Mouse (Mus musculus) adrenal gland, adult (tissue): Measurements from ENCODE around the gene Ppp2r3a.

Source experiments
- DNase-seq, 2 experiments: peaks; one replicate each; pipeline ENCODE4 v3.0.0; 2022 to 2023; ENCODE audit warnings: low spot score in 1 of 2; ENCODE audit not compliant: inconsistent age in 2 of 2

The Ppp2r3a gene

DNA sequence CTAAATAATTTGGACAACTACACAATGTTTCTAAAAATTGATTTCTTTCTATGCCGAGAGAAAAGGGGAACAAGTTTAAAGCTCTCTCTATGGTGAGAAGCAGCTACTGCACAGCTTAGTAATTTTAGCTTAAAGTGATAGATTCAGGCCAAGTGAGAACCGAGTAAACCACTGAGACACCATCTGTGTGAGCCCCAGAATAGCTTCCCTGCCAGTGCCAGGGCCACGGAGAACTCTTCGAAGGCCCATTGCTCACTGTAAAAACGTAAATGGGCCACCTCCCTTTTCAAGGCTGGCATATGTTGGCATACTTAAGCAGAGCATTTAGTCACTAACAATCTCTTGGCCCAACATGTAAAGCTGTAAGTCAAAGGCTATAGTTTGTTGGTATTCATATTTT, 91.5 kb downstream of the Ppp2r3a start:
- DNase-seq: peak in 1 of 2 experiments; percentile 41

DNA sequence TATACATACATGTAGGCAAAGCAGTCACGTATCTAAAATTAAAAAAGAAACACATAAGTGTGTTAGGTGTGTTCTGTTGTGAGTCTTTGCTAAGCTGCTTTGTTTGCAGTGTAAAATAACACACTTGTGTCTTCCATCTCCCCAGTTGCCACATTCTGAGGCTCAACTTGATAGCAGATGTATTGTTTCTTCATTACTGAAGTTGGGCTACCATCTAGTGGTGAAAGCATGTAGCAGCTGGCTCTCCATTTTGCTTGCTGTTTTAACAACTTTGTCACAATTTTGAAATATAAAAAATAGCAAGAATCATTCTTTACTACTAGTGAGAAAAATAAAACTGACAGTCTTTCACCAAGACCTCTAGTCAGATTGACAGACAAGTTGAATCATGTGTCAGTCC, 92.2 kb downstream of the Ppp2r3a start:
- peak; percentile 15 to 76 for DNase-seq

DNA sequence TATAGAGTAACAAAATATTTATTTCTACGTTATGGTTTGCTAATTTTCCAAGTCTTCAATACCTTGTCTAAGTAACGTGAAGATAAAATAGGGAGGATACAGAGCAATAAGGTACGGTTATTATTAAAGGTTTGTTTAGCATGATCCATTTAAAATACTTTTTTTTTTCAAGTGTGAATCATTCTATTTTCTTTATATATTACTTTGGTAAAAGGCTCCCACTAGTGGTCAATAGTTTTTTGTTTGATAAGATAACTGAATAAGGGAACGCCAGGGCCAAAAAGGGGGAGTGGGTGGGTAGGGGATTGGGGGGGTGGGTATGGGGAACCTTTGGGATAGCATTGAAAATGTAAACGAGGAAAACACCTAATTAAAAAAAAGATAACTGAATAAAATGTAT, 98.7 kb downstream of the Ppp2r3a start:
- DNase-seq: no peak

DNA sequence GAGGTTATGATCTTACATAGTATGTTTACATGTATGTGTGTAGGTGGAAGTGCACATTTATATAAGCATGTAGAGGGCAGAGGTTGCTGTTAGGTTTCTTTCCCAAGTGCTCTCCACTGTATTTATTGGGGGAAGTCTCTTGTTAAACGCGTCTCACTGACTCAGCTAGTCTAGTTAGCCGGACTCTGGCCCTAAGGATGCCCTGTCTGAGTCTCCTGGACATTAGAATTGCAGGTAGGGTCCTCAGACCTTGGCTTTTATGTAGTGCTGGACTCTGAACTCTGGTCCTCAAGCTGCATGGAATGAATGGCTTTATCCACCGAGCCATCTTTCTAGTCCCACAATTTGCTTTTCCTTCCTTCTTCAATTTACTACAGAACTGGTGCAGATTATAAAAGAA, 108.0 kb downstream of the Ppp2r3a start:
- DNase-seq: no peak

DNA sequence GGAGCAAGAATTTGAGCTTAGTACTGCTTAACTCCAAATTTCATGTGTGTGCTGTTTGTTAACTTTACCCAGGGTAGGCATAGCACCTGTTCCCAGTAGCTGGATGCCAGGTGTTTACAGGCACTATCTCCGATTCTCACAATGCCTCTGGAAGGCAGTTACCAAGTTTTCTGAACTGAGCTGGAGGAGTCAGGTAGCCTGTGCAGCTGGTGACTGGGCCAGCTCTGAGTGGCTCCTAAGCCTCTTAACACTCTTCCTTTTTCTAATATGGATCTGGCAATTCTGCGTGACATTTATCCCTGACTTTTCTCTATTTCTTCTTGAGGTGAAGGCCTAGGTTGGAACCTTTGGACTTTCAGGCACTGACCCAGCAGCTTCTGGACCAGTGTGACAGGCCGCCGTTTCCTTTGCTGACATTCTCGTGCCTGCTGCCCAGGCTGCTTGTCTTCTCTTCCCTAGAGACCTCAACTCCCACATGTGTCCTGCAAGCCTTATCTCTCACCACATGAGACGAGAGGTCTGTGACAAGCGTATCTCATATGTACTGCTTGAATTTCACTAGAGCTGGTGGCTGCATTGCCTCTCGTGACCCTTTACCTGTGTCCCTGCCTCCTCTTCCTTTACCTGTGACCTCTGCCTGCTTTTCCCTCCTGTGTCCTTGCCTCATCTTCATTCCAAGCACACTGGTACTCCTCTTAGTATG, 137.3 kb downstream of the Ppp2r3a start:
- DNase-seq: no peak

DNA sequence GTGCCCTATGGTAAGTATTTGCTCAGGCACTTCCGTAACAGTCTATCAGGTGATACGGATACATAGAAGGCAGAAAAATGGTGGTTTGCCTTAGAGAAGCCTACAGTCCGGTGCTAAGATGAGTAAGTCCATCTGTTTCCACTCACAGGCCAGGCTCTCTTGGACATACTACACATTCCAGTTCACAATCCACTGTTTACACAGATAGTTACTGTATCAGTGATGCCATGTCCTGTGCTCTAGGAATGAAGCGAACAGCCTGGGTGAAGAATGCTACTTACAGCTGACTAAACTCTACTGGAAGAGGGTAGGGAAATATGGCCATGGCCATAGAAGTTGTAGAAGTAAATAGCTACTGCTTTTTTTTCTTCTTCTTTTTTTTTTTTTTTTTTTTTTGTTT, 138.3 kb downstream of the Ppp2r3a start:
- DNase-seq: peak in 1 of 2 experiments; percentile 13

DNA sequence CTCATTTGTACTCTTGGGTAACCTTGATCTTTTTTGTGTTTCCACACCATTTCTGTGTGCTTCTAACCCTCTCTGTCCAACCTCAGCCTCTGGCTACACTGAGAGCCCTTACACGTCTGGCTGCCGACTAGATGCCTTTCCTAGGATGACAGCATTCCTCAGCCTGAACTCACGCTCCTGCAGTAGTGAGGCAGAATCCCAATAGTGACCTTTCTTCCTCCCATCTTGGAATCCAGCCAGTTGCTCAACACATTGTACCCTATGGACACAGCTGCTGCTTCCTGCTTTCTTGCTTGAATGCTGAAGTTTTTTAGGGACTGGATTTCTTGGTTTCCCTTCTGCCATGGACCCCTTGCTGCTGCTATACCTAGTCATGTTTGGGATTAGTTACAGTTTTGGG, 141.6 kb downstream of the Ppp2r3a start:
- DNase-seq: peak; percentile 47 to 77

DNA sequence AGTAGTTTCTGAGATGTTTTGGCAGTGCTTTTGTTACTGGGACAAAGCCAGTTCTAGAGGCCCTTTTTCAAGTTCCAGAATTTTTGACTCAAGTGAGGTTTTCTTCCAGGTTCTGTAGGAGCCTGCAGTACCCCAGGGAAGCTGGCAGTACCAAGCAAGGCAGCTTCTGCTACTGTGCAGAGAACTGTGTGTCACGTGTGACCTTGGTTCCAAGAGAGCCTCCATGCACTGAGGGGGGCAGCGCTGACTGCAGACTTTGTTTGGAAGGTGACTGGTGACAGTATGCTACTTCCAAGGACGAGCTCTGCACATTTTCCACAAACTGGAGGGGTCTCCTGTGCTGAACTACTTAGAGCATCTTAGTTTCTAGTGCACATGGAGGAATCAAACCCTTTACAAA, 144.2 kb downstream of the Ppp2r3a start:
- peak; percentile 65 to 74 for DNase-seq

DNA sequence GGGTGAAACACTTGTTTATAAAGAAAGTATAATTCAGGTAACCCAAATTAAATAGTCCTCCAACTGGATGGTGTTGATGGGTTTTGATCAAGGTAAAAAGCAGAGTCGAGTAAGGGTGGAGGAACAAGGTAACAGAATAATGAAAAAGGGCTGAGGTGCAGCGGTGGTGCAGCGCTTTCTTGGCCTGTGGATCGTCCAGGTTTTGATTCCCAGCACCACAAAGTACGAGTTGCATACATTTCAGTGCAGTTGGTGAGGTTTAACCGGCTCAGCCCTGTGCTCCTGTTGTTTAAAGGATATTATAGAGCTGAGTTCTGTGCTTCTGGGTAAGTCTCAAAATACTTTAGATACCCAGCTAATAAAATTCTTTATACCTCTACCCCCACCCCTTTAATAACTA, 145.9 kb downstream of the Ppp2r3a start:
- peak in 1 of 2 experiments; percentile 16 for DNase-seq

DNA sequence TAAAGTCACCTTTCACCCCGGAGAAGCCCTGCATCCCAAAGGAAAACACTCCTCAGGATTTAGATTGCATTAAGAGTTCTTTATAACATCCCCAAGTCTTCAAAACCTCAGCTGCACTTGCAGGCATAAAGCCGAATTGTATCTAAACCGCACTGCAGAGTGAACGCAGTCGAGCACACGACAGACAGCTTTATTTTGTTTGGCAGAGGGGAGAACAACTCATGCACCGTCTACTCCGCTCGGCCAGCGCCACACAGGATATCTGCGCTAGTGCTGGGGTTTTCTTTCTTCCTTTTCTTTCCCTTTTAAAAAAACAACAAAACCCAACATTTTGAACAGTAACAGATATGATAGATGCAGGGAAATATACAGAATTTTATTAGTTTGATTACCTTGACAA, 146.7 kb downstream of the Ppp2r3a start:
- peak in 1 of 2 experiments; percentile 22 for DNase-seq

DNA sequence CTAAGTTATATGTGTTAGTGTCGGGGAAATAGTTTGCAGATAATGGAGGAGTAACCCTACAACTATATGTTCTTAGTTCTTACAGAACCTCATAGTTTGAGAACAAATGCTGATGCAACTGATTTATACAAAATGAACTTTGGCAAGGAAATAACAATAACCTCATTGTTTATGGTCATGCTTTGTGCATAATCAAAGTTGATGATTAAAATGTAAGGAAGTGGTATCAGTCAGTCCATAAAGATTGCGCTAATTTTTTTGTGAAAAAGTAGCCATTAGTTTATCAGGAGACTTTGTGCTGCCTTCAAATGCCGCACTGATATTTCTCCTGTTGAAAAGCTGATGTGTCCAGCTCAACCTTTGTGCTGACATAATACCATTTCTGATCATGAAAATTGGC, 149.3 kb downstream of the Ppp2r3a start:
- DNase-seq: no peak

DNA sequence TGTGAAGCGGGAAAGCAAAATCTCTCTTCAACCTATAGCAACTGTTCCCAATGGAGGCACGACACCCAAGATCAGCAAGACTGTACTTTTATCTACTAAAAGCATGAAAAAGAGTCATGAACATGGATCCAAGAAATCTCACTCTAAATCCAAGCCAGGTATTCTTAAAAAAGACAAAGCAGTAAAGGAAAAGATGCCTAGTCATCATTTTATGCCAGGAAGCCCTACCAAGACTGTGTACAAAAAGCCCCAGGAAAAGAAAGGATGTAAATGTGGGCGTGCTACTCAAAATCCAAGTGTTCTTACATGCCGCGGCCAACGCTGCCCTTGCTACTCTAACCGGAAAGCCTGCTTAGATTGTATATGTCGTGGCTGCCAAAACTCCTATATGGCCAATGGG, 150.0 kb downstream of the Ppp2r3a start:
- no peak for DNase-seq

DNA sequence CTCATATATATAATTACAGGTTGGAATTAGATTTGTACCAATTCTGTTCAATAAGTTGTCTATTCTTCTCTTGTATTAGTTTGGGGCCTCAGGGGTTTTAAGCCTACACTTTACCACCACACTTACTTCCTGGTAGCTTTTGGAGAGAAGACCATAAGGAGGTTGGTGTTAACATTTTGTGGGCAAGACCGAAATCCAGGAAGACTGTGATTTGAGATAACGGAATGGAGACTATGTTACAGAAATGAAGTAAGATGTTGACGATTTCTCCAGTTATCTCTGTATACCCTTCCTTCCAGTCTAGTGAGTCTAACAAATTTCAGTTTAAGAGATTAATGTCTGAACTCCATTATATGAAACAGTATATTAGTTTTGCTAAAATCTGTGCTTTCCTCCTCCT, 151.4 kb downstream of the Ppp2r3a start:
- DNase-seq: no peak

DNA sequence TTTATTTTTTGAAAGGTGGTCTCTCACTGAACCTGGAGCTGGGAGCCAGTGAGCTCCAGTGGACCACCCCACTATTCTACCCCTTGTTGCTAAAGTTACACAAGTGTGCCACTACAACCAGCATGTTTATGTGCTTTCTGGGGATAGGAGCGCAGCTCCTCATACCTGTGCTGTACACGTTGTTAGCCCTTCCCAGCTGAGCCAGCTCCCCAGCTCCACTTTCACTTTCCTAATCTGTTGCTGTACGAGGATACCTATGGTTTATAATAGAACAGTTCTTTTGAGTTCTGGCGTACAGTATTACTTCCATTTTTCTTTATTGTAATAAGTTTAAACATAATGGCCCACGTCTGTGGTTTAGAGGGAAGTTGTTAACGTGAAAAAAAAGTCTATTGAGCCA, 152.2 kb downstream of the Ppp2r3a start:
- DNase-seq: no peak

DNA sequence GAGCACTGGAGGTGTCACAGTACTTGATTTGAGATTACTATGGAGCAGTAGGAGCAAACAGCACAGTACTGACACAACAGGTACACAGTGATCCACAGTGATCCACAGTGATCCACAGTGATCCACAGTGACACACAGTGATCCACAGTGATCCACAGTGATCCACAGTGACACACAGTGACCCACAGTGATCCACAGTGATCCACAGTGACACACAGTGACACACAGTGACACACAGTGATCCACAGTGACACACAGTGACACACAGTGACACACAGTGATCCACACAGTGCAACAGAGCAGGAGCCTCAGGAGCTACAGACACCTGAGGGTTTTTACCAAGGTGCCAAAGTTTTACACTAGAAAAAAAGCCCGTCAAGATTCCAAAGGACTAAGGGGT, 154.1 kb downstream of the Ppp2r3a start:
- DNase-seq: no peak

DNA sequence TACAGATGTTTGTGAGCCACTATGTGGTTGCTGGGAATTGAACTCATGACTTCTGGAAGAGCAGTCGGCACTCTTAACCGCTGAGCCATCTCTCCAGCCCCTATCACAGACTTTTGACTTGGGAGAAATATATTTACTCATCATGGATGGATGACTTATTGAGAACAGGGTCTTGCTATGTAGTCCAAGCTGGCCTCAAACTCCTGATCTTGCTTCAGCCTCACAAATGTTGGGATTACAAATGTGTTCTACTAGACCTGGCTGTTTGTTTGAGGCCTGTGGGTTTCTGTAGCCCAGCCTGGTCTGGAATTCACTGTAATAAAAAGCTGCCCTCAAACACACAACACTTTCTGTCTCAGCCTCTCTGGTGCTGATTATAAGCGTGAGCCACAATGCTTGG, 155.1 kb downstream of the Ppp2r3a start:
- no peak for DNase-seq

DNA sequence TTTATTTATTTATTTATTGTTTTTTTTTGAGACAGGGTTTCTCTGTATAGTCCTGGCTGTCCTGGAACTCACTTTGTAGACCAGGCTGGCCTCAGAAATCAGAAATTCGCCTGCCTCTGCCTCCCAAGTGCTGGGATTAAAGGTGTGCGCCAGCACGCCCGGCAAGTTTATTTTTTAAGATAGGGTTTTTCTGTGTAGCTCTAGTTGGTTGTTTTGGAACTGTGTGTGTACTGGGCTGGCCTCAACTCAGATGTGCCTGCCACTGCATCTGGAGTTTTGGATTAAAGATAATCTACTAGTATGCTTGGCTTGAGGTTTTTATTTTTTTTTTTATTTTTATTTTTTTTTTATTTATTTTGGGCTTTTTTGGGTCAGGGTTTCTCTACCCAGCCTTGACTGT, 156.2 kb downstream of the Ppp2r3a start:
- DNase-seq: no peak

DNA sequence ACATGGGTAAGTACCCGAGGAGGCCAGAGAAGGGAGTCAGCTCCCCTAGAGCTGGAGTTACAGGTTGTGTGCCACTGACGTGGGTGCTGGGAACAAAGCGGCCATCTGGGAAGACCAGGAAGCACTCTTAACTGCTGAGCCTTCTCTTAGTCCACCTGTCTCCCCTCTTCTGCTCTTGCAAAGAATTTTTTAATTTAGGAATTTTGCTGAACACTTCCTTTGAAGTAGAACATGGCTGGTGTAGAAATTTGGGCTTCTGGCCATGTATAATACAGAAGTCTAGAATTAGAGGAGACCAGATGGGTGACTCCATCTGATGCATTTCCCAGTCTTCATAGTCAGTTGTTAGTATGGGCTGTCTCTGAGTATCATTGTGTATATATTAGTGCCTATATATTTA, 167.9 kb downstream of the Ppp2r3a start:
- peak in 1 of 2 experiments; percentile 28 for DNase-seq

DNA sequence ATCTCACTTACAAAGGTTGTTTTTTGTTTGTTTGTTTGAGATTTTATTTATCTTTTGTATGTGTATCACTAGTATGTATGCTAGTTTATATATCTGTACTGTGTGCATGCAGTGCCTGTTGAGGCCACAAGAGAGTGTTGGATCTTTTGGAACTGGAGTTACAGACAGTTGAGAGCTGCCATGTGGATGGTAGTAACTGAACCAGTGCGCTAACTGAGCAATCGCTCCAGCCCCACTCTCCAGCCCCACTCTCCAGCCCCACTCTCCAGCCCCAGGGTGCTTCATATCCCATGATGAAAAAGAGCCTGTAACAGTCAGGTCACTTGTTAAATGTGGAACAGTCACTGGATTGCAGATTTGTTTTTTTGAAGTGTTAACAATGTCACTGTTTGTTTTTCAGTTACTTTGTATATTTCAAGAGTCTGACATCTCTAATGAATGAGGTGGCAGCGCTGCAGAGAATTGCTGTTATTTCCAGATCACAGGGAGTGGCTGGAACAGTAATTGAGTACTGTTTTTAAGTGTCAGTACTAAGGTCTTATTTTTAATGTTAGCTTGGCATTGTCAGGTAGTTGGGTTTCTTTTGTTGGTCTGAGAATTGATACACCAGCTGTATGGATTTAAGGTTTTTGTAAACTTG, 171.4 kb downstream of the Ppp2r3a start:
- DNase-seq: peak in 1 of 2 experiments; percentile 44

DNA sequence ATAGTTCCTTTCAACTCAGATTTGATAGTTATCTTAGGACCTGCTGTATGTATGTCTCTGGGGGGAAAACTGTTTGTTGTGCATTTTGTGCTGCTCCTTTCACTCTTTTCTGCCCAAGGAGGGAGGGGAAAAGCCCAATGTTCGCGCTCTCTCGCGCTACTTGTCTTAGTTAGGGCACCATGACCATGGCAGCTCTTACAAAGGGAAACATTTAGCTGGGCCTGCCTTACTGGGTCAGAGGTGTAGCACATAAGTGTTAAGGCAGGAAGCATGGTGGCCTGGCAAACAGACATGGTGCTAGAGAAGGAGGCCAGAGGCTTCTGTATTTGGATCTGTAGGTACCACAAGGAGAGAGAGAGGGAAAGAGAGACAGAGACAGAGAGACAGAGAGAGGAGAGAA, 173.0 kb downstream of the Ppp2r3a start:
- peak in 1 of 2 experiments; percentile 60 for DNase-seq

DNA sequence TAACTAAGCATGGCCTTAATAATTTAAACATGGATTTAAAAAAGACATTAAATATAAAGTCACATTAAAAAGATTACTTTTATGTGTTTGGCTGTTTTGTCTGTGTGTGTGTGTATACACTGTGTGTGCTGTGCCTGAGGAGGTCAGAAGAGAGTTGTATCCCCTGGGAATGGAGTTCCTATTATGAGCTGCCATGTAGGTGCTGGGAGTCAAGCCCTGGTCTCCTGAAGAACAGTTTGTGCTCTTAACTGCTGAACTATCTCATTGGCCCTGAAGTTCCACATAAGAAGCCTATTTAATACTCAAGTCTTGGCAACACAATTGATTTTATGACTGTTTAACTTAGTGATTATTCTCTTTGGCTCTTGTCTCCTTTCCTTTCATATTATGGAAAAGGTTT, 174.1 kb downstream of the Ppp2r3a start:
- peak in 1 of 2 experiments; percentile 49 for DNase-seq

DNA sequence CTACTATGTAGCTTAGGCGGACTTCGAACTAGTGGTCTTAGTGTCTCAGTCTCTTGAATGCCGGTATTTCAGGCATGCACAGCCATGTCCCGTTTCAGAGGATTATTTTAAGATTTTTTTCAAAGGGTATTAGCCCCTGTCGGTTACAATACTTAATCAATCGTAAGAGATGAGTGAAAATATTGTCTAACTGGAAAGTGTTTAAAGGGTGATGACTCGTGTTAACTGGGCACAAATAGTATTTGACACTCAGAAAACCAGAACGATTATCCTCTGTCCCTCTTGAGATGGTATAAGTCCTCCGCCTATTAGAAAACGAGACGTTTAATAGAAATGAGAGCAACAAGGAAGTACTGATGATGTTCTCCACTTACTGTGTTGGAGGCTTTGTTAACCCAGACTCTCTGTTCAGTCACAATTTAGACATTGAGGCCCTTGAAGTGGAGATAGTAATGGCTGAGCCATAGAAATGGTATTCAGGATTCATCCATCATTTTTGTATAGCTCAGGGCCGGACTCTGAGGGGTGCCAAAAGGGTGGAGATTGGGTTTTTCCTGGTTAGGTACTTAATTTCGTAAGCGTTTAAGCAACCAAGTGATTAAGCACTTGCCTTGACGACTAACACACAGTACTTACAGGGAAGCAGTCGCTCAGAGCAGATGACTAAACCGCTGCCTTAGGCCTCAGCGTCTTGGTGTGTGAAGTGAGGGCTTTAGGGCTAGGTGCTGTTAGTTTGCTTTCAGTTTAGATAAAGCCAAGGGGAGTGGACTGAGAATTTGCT, 175.3 kb downstream of the Ppp2r3a start:
- DNase-seq: peak; percentile 52 to 93
